Mouse (Mus musculus): Measurements from ENCODE around the gene Scnm1.
"Not testable (repeated sequence)": the region's sequence is repeated elsewhere in the genome, so short reads cannot be mapped to it uniquely, and the experiment has no call there.

Gene Scnm1

DNA sequence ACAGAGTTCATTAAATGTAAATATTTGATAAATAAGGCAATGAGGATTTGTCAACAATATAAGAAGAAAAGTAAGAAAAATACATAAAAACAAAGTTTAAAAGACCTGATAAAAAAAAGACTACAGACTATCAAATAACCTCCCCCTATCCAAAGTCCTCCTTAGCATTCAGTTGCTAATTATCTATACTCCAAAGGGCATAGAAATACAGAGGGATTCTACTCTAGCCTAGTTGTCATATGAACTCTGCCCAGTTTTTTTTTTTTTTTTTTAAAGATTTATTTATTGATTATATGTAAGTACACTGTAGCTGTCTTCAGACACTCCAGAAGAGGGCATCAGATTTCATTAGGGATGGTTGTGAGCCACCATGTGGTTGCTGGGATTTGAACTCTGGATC is 26.5 kb downstream of the Scnm1 start:
- DNase-seq (ENCODE audit: low read depth, low spot score), result not testable (repeated sequence)

DNA sequence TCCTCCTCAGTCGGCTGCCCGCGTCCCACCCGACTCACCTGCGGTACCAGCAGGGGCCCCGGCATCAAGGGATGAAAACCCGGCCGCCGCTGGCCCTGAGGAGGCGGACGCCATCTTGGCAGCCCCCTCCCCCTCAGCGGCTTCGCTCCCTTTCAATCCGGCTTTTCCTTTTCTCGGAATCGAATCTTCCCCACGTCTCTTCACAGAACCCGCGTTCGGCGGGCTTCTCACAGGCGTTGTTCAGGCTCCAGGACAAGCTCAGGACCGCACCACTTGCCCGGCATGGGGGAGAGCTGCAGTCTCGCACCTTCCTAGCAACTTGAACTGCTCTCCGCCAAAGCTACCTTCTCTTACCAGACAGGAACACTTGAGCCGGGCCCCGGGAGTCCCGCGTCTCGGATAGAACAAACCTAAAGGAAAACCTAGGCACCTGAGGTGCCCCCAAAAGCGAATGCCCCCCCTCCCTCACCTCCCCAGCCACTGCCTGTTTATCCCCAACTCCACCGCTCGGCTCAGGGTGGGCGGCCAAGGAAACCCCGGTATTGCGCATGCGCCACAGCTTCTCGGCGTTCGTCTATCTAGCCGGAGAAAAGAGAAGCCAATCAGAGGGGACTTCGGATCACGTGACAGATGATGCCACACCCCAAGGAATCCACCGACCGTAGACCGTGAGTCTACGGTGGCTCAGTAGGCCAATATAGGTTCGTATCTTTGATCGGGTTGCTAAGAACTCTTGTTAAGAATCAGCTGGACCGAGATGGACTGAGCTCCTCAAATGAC is 27.3 kb downstream of the Scnm1 start, which contains the start of gene Pip5k1a:
TSS of gene Pip5k1a (minus strand) at position 593 of the 780 bp plus-strand sequence.
- DNase-seq (ENCODE audit: low read depth, low spot score), result peak; percentile 99

DNA sequence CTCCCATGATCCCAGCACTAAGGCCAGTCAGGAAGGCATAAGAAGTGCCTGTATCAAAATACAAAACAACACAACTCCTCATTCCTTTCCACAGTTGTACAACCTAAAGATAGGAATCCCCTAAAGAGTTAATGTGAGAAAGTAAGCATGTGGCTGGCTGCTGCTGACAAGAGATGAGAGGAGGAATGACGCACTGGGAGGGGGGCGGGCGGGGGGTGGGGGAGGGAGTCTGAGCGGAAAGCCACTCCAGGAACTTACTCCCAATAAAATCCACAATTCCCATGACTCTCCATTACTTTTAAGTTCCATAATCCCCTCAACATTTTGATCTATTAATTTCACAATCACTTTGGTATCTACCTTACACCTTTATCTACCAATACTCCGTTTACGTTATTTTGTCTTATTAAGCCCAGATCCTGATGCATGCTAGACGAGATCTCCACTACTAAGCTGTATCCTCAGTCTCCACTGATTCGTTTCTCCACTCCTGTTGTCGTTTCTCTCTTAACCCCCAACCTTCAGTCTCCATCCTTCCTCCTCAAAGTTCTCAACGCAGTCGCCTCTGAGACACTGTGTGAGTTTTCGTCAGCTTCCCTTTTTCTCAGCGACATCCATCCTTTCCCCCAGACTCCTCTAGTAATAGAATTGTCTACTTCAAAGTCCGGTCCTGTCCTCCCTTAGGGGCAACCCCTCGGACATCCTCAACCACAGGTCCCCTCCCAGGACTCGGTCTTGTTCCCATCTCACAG is 28.0 kb downstream of the Scnm1 start:
- peak; percentile 20 for DNase-seq (ENCODE audit: low read depth, low spot score)

DNA sequence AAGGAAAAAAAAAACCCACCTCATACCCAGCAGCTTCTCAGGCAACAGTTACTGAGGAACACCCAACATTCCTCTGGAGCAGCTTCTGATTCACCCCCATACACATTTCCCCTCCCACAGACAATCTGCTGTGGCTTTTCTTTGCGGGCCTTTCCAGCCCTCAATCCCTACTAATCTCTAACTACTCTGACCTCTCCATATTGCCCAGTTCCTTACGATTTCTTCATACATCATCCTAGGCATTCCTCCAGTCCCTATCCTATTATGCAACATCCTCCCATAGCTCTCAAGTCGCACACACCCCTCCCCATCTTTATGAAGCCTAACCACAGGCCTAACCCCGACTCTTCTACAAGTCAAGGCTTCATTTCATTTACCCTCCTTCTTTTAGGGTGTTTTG is 28.7 kb downstream of the Scnm1 start:
- DNase-seq (ENCODE audit: low read depth, low spot score), result no peak

DNA sequence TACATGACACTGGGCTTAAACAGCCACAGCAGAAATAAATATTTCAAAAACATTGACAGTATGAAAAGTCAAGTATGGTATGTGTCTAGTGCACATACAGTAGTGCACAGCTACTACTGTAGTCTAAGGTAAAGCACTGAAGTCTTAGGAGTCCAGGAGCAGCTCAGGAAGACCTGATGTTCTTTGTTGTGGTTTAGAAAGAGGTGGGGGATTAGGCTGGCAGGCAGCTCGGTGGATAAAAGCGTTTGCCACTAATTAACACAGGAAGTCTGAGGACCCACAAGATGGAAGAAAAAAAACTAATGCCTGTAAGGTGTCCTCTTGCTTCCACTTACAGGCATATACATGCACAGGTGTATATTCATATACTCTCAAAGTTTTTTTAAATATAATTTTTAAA is 33.0 kb downstream of the Scnm1 start:
- no peak for DNase-seq (ENCODE audit: low read depth, low spot score)

DNA sequence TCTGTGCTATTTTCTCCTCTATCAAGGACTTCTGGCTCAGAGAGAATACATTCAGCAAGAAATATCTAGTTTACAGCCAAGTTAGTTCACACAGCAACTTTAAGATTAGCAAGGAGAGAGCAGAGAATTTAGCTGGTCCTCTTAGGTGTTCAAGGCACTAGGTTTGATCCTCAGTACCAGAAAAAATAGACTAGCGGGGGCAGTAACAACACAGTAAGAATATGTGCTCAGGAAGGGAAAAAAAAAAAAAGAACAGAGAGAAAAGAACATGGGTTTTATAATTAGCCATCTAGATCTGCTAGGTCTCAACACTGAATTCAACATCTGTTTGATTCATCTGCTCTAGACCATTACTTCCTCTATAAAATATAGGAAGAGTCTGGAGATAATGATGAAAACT is 45.7 kb downstream of the Scnm1 start:
- DNase-seq (ENCODE audit: low read depth, low spot score), result no peak

Data from c-Kit-negative CD71-positive TER-119-positive erythroid progenitor cells, embryonic 14.5 days (primary cell).